Mouse (Mus musculus) ES-Bruce4 (cell line): ENCODE measurements around the gene Lmbrd1.

Experiments used
- CTCF ChIP-seq: IDR thresholded peaks from one replicate; pipeline ENCODE4 v1.8.1; 2011; ENCODE audit warnings: low read depth, low read length
- EP300 ChIP-seq: IDR thresholded peaks from 2 replicates; pipeline ENCODE4 v1.6.1; 2011; ENCODE audit warnings: low read depth, low read length; ENCODE audit not compliant: insufficient read depth
- POLR2A ChIP-seq: IDR thresholded peaks from one replicate; pipeline ENCODE4 v1.8.1; 2011; ENCODE audit warnings: low read length; ENCODE audit not compliant: insufficient read depth

DNA sequence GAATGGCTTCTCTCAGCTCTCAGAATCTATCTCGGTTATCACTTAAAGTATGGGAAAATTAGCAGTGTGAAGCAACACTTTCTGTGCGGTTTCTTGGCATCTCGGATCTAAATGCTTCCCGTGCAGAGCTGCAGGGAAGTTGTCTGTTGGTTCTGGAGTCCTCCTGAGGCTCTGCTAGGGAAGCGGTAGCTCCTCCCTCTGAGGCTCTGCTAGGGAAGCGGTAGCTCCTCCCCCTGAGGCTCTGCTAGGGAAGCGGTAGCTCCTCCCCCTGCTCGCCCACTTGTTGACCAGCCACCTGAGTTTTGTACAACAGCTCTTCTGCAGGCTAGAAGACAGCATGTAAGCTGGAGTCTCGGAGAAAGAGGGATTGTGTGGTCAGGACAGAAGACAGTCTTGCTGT is 20.9 kb downstream of the Lmbrd1 start:
- TF ChIP-seq CTCF (no peak), POLR2A (no peak), EP300 (no peak)
